Mouse (Mus musculus): ENCODE results near the gene Serpina7. TPM values are rescaled to one million over a fixed set of nuclear protein-coding genes. Genes with fewer than 3 reads are reported as not detected.

Serpina7 gene
- polyA plus RNA-seq (2015; fragmentation: Nextera tagmentation; extraction: Ambion mirVana) = 0.14 TPM in 1 of 2 replicates, not detected in the other

DNA sequence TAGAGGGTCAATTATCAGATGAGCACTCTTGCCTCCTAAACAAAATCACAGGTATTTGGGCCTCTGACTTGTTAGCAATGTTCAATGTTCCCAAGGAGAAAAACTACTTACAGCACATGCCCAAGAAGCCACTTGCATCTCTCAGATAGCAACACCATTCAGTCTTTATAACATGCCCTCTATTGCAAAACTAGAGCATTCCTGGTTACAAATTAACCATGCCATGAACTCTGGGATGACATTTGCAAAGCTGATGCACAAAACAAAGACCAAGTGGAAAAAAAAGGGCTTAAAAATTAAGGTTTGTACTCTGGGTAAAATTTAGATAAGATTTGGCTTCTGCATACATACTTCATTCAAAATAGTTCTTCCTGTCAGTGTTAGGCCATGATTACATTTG is at the start of gene Serpina7:
TSS of gene Serpina7 (minus strand) at position 160 of the 400 bp plus-strand sequence.
- Histone ChIP-seq H3K36me3 (no peaks in the 10 kb centered on the region), H3K4me3 (no peak within 1 kb of the TSS), H3K27me3 (peaks cover 3% of the 10 kb centered on the region), H3K9me3 (no peaks in the 10 kb centered on the region), H3K9ac (no peak within 1 kb of the TSS), H3K4me2 (no peak within 1 kb of the TSS), H3K4me1 (no peaks in the 10 kb centered on the region), H3K27ac (no peak within 1 kb of the TSS)
- ATAC-seq (ENCODE audit: insufficient number of reproducible peaks, insufficient read depth, low FRiP score, low TSS enrichment, low read depth) = no peak

DNA sequence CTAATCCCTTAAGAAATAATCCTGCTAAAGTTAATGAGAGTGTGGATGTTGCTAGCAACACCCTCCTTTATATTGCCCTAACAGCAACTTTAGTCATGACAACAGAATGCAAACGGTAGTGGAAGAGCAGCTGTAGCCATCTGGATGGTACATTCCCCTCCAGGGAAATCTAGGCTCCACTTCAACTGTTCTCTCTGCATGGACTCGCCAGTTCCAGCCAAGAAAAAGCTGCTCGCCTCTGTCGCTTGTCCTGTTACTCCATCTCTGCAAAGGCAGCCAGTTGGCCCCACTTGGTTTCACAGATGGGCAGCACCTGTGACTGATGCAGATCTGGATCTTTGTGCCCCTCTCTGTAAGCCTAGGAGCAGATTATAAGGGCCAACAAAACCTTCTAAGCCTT is 49.0 kb upstream of the Serpina7 start:
- 45% methylated on average over 4 of the region's 4 CpGs for WGBS
- peaks cover 4% of the 10 kb centered on the region; the same call in 1 of the 2 replicates for H3K27me3 ChIP-seq
- no peaks in the 10 kb centered on the region for H3K36me3 ChIP-seq
- ATAC-seq (ENCODE audit: insufficient number of reproducible peaks, insufficient read depth, low FRiP score, low TSS enrichment, low read depth) = no peak
- H3K9ac ChIP-seq = no peak overlapping the region
- H3K4me1 ChIP-seq = no peaks in the 10 kb centered on the region
- H3K27ac ChIP-seq = no peak overlapping the region
- H3K4me2 ChIP-seq = no peak overlapping the region
- H3K9me3 ChIP-seq = no peaks in the 10 kb centered on the region
- H3K4me3 ChIP-seq = no peak overlapping the region

- WGBS = 60% methylated on average over 1 of the region's 1 CpGs
- H3K27me3 ChIP-seq = no peaks in the 10 kb centered on the region; the same call in 1 of the 2 replicates
- ATAC-seq (ENCODE audit: insufficient number of reproducible peaks, insufficient read depth, low FRiP score, low TSS enrichment, low read depth) = no peak
Observed at GRCm38 (mm10) chrX:139097197-139097596, 12.2 kb upstream of the Serpina7 start.

GRCm38 (mm10) chrX:139085943-139086342 is 907 bp upstream of the Serpina7 start, which contains the start of gene 4930513O06Rik:
Gene 4930513O06Rik (plus strand): TSS chrX:139086243.
- no peak for ATAC-seq (ENCODE audit: insufficient number of reproducible peaks, insufficient read depth, low FRiP score, low TSS enrichment, low read depth)

More at GRCm38 (mm10) chrX:139097197-139097596, 12.2 kb upstream of the Serpina7 start:
- no peak overlapping the region for H3K4me3 ChIP-seq
- no peak overlapping the region for H3K27ac ChIP-seq
- H3K4me2 ChIP-seq = no peak overlapping the region
- no peaks in the 10 kb centered on the region for H3K36me3 ChIP-seq
- no peaks in the 10 kb centered on the region for H3K9me3 ChIP-seq
- H3K4me1 ChIP-seq = no peaks in the 10 kb centered on the region
- H3K9ac ChIP-seq = no peak overlapping the region

GRCm38 (mm10) chrX:139078493-139078892 is 6.5 kb downstream of the Serpina7 start:
- 95% methylated on average over 2 of the region's 2 CpGs for WGBS
- no peaks in the 10 kb centered on the region for H3K27me3 ChIP-seq
- no peaks in the 10 kb centered on the region for H3K9me3 ChIP-seq
- H3K4me3 ChIP-seq = no peak overlapping the region
- H3K4me1 ChIP-seq = no peaks in the 10 kb centered on the region
- H3K4me2 ChIP-seq = no peak overlapping the region
- H3K9ac ChIP-seq = no peak overlapping the region
- ATAC-seq (ENCODE audit: insufficient number of reproducible peaks, insufficient read depth, low FRiP score, low TSS enrichment, low read depth) = no peak
- H3K27ac ChIP-seq = no peak overlapping the region
- H3K36me3 ChIP-seq = no peaks in the 10 kb centered on the region

More at GRCm38 (mm10) chrX:139085943-139086342, 907 bp upstream of the Serpina7 start, which contains the start of gene 4930513O06Rik:
- Histone ChIP-seq H3K27ac (no peak within 1 kb of the TSS), H3K9ac (no peak within 1 kb of the TSS), H3K4me2 (no peak within 1 kb of the TSS), H3K27me3 (peaks cover 3% of the 10 kb centered on the region), H3K4me3 (no peak within 1 kb of the TSS), H3K4me1 (no peaks in the 10 kb centered on the region), H3K36me3 (no peaks in the 10 kb centered on the region), H3K9me3 (no peaks in the 10 kb centered on the region)
- 95% methylated on average over 1 of the region's 1 CpGs for WGBS

GRCm38 (mm10) chrX:139064078-139064477 is 21.0 kb downstream of the Serpina7 start:
- no peaks in the 10 kb centered on the region for H3K9me3 ChIP-seq
- no peak overlapping the region for H3K27ac ChIP-seq
- no peaks in the 10 kb centered on the region for H3K27me3 ChIP-seq
- H3K9ac ChIP-seq = no peak overlapping the region
- no peak overlapping the region for H3K4me3 ChIP-seq
- WGBS = 78% methylated on average over 5 of the region's 5 CpGs
- no peak overlapping the region for H3K4me2 ChIP-seq
- H3K36me3 ChIP-seq = no peaks in the 10 kb centered on the region
- ATAC-seq (ENCODE audit: insufficient number of reproducible peaks, insufficient read depth, low FRiP score, low TSS enrichment, low read depth) = no peak
- H3K4me1 ChIP-seq = no peaks in the 10 kb centered on the region

- Histone ChIP-seq H3K27ac (no peak overlapping the region), H3K4me1 (no peaks in the 10 kb centered on the region), H3K4me3 (no peak overlapping the region), H3K36me3 (no peaks in the 10 kb centered on the region), H3K9me3 (no peaks in the 10 kb centered on the region), H3K9ac (no peak overlapping the region), H3K27me3 (peaks cover 5% of the 10 kb centered on the region; the same call in 1 of the 2 replicates), H3K4me2 (no peak overlapping the region)
- 64% methylated on average over 1 of the region's 1 CpGs for WGBS
- ATAC-seq (ENCODE audit: insufficient number of reproducible peaks, insufficient read depth, low FRiP score, low TSS enrichment, low read depth) = no peak
Observed at GRCm38 (mm10) chrX:139053149-139053548, 31.9 kb downstream of the Serpina7 start.

DNA sequence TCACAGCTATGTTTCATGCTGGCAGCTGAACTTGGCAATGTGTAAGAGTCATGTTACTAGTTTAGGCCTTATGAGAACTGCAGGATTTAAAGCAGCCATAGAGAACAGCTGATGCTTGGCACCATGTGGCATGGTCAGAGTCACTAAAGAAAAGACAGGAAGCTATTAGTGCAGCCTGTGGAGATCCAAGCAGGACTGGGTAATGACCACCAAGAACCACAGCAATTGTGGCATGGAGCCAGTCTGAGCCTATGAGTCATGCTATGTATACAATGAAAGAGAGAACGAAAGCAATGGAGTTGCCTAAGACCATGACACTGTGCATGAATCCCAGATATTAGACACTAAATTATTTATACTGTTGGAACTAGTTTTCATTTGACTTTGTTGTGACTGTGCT is 33.1 kb downstream of the Serpina7 start:
- Histone ChIP-seq H3K9ac (no peak overlapping the region), H3K4me1 (no peaks in the 10 kb centered on the region), H3K4me2 (no peak overlapping the region), H3K27me3 (peaks cover 5% of the 10 kb centered on the region; the same call in 1 of the 2 replicates), H3K27ac (no peak overlapping the region), H3K9me3 (no peaks in the 10 kb centered on the region), H3K36me3 (no peaks in the 10 kb centered on the region), H3K4me3 (no peak overlapping the region)
- ATAC-seq (ENCODE audit: insufficient number of reproducible peaks, insufficient read depth, low FRiP score, low TSS enrichment, low read depth) = no peak
- WGBS = 82% methylated on average over 1 of the region's 1 CpGs

DNA sequence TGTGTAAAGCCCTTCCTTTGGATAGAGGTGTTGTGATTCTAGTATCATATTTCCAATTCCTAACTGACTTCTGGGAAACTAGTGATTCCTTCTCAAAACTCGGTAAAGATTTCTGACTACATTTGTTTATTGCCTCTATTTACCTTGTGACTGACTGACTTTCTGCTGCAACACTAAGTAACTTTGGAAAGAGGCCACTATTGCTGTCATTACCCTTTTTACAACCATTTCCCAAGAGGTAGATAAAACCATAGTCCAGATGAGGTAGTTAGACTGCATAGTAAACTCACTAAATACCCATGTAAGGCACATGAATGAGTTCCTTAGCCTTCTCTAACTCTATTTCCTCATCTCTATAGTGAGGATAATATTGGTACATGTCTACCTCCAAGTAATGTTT is 43.9 kb downstream of the Serpina7 start:
- Histone ChIP-seq H3K9me3 (no peaks in the 10 kb centered on the region), H3K27ac (no peak overlapping the region), H3K4me1 (no peaks in the 10 kb centered on the region), H3K36me3 (no peaks in the 10 kb centered on the region), H3K4me2 (no peak overlapping the region), H3K4me3 (no peak overlapping the region), H3K27me3 (0 out of 2 replicates have a peak, but pooled peaks cover 5% of the 10 kb centered on the region), H3K9ac (no peak overlapping the region)
- 78% methylated on average over 1 of the region's 1 CpGs for WGBS
- ATAC-seq (ENCODE audit: insufficient number of reproducible peaks, insufficient read depth, low FRiP score, low TSS enrichment, low read depth) = no peak

DNA sequence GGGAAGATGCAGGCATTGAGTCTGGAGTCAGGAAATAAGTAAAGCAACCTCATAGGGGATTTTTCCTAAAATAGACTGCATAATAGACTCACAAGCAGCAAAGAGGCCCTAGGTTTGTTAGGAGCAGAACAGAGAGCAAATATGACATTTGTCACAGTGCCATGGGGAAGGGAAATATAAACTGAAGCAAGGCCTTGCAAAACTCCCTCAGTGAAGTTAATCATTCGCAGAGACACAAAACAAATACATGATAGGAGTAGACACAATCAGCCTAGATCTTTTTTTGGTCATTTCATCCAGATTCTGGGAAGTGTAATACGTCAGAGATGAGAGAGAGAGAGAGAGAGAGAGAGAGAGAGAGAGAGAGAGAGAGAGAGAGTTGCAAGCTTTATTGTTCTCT is 45.7 kb downstream of the Serpina7 start:
- 72% methylated on average over 2 of the region's 2 CpGs for WGBS

DNA sequence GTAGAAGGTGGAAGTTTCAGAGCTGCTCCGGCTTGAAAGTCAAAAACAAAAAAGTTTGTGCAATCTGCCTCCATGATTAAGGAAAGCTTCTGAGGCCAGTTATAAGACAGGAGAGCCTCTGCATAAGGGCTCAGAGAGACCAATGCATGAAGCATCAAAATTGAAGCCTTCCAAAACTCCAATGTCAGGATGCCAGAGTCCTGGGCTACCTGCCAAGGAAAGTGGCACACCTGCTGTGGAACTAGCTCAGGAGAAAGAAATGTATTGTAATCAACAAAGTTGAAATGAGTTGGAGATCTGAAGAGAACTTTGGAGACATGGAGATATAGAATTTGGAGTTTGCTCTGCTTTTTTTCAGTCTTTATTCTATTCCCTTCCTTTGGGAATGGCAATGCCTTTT is 47.4 kb downstream of the Serpina7 start:
- Histone ChIP-seq H3K9ac (no peak overlapping the region), H3K4me2 (no peak overlapping the region), H3K27ac (no peak overlapping the region), H3K4me3 (no peak overlapping the region), H3K27me3 (peaks cover 9% of the 10 kb centered on the region; the same call in 1 of the 2 replicates), H3K36me3 (no peaks in the 10 kb centered on the region), H3K9me3 (no peaks in the 10 kb centered on the region), H3K4me1 (no peaks in the 10 kb centered on the region)
- no peak for ATAC-seq (ENCODE audit: insufficient number of reproducible peaks, insufficient read depth, low FRiP score, low TSS enrichment, low read depth)
- 76% methylated on average over 1 of the region's 1 CpGs for WGBS

More for the DNA sequence above, 45.7 kb downstream of the Serpina7 start:
- ATAC-seq (ENCODE audit: insufficient number of reproducible peaks, insufficient read depth, low FRiP score, low TSS enrichment, low read depth) = no peak
- Histone ChIP-seq H3K9me3 (no peaks in the 10 kb centered on the region), H3K27me3 (0 out of 2 replicates have a peak, but pooled peaks cover 5% of the 10 kb centered on the region), H3K27ac (no peak overlapping the region), H3K4me1 (no peaks in the 10 kb centered on the region), H3K9ac (no peak overlapping the region), H3K4me2 (no peak overlapping the region), H3K36me3 (no peaks in the 10 kb centered on the region), H3K4me3 (no peak overlapping the region)
